Mouse (Mus musculus): ENCODE results near the gene Runx2. TPM values are rescaled to one million over a fixed set of nuclear protein-coding genes. Genes with fewer than 3 reads are reported as not detected.

The Runx2 gene
- polyA plus RNA-seq, 1 experiment from 2014 or later = 2.2 TPM

DNA sequence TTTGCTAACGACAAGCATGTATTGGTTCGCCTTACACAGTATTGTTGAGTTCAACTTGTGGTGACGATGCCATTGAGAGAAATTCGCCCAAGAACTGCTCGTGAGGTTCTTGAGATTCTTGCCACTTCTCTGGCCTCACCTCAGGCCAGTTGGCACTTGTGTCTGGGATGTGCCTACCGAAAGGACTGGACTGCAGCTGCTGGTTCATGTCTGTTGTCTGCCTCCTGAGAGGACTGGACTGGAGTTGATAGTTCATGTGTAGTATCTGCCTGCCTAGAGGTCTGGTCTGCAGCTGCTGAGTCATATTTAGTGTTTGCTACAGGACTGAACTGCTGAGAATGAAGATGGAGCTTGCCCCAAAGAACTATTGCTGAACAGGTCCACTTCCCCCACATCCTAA, 296.4 kb downstream of the Runx2 start:
- no peaks in the 10 kb centered on the region for H3K36me3 ChIP-seq (ENCODE audit: control insufficient read depth, insufficient read depth, low read length)
- ATAC-seq (replicated peaks; ENCODE audit: low FRiP score) = no peak
- WGBS = 92% methylated on average over 6 of the region's 6 CpGs
- no peak for DNase-seq (ENCODE audit: low spot score)
- no peaks in the 10 kb centered on the region for H3K9me3 ChIP-seq (ENCODE audit: control insufficient read depth, low read length)
- H3K4me3 ChIP-seq (ENCODE audit: low read depth, low read length) = no peak overlapping the region
- H3K9ac ChIP-seq (ENCODE audit: low read length) = no peak overlapping the region
- no peak overlapping the region for H3K27ac ChIP-seq (ENCODE audit: low read depth, low read length)
- no peaks in the 10 kb centered on the region for H3K27me3 ChIP-seq (ENCODE audit: control insufficient read depth, insufficient read depth, low read length)
- H3K4me2 ChIP-seq (ENCODE audit: low read depth, low read length, severe bottlenecking) = no peak overlapping the region
- H3K4me1 ChIP-seq (replicated peaks; ENCODE audit: control insufficient read depth, insufficient read depth, low read length) = no peaks in the 10 kb centered on the region

DNA sequence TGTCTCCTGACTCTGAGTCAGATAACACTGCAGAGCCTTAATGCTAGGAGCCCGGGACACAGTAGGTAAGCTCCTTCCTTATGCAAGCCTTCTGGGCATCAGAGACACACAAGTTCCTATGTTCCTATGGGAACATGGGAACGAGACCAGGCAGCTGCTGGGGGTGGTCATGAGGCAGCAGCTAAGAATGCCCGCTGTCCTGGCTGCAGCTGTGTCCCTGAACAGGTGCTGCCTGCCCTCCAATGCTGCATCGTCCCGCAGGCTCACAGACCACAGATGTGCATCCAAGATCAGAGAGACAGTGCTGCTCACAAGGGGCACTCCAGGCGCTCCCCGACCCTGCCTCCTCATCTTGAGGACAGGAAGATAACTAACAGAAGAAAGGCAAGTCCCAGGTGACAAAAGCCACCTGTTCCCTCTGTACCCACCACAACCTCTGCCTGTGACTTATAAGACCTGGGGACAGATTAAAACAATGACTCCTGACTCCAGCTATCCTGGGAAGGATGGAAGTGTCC, 306.3 kb downstream of the Runx2 start:
- no peaks in the 10 kb centered on the region for H3K36me3 ChIP-seq (ENCODE audit: control insufficient read depth, insufficient read depth, low read length)
- DNase-seq (ENCODE audit: low spot score) (no peak), ATAC-seq (replicated peaks; ENCODE audit: low FRiP score) (no peak)
- H3K9ac ChIP-seq (ENCODE audit: low read length) = no peak overlapping the region
- no peak overlapping the region for H3K4me2 ChIP-seq (ENCODE audit: low read depth, low read length, severe bottlenecking)
- no peaks in the 10 kb centered on the region for H3K27me3 ChIP-seq (ENCODE audit: control insufficient read depth, insufficient read depth, low read length)
- H3K4me1 ChIP-seq (replicated peaks; ENCODE audit: control insufficient read depth, insufficient read depth, low read length) = no peaks in the 10 kb centered on the region
- H3K9me3 ChIP-seq (ENCODE audit: control insufficient read depth, low read length) = no peaks in the 10 kb centered on the region
- no peak overlapping the region for H3K4me3 ChIP-seq (ENCODE audit: low read depth, low read length)
- H3K27ac ChIP-seq (ENCODE audit: low read depth, low read length) = no peak overlapping the region
- WGBS = 78% methylated on average over 7 of the region's 7 CpGs

- Histone ChIP-seq H3K27ac (ENCODE audit: low read depth, low read length) (no peak overlapping the region), H3K27me3 (ENCODE audit: control insufficient read depth, insufficient read depth, low read length) (no peaks in the 10 kb centered on the region), H3K9me3 (ENCODE audit: control insufficient read depth, low read length) (no peaks in the 10 kb centered on the region), H3K36me3 (ENCODE audit: control insufficient read depth, insufficient read depth, low read length) (no peaks in the 10 kb centered on the region), H3K4me1 (replicated peaks; ENCODE audit: control insufficient read depth, insufficient read depth, low read length) (no peaks in the 10 kb centered on the region), H3K9ac (ENCODE audit: low read length) (no peak overlapping the region), H3K4me2 (ENCODE audit: low read depth, low read length, severe bottlenecking) (no peak overlapping the region), H3K4me3 (ENCODE audit: low read depth, low read length) (no peak overlapping the region)
- no peak for DNase-seq (ENCODE audit: low spot score)
- WGBS = 80% methylated on average over 3 of the region's 3 CpGs
- ATAC-seq (replicated peaks; ENCODE audit: low FRiP score) = no peak
Observed at GRCm38 (mm10) chr17:44507741-44508140, 306.9 kb downstream of the Runx2 start.

DNA sequence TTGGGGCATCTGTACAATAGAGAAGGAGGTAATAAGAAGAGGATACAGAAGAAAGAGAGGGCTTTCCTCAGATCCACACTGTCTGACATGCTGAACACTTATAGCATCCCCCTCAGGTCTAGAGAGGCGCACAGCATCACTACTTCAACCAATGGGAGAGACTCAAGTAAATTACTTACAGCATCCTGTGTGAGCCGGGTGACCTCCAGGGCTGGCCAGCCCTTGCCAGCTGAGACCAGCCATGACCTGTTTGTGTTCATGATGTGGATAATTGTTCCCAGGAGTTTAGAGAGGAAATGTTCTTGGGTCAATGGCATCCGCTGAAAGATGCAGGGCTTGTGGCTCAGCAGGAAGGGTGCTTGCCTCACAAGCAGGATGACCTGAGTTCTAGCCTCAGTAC, 308.1 kb downstream of the Runx2 start:
- no peak for DNase-seq (ENCODE audit: low spot score)
- no peak overlapping the region for H3K27ac ChIP-seq (ENCODE audit: low read depth, low read length)
- WGBS = 65% methylated on average over 3 of the region's 3 CpGs

DNA sequence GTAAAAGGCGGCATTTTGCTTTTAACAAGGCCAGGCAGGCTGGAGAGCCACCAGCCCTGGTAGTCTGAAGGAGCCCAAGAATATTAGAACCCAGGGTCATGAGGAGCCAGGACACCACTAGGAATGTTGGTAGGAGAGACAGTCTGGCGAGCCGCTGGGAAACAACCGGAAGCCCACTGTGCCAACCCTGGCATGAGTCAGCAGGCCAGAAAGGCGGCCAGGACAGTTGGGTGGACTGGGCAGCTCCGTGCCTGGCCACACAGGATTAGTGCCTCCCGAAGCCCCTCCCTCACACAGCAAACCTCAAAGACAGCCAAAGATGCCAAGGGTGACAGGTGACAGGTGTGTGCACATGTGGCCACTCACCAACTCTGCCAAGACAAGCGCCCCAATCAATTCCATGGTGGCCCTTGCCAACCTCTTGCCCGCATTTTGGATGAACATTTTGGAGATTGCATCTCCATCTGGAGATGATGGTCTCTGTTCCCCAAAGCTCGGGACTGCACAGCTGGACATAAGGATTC, 309.7 kb downstream of the Runx2 start:
- Histone ChIP-seq H3K9ac (ENCODE audit: low read length) (no peak overlapping the region), H3K4me2 (ENCODE audit: low read depth, low read length, severe bottlenecking) (no peak overlapping the region)
- WGBS = 93% methylated on average over 10 of the region's 10 CpGs

More for the DNA sequence above, 308.1 kb downstream of the Runx2 start:
- no peak overlapping the region for H3K9ac ChIP-seq (ENCODE audit: low read length)
- H3K4me1 ChIP-seq (replicated peaks; ENCODE audit: control insufficient read depth, insufficient read depth, low read length) = no peaks in the 10 kb centered on the region
- H3K27me3 ChIP-seq (ENCODE audit: control insufficient read depth, insufficient read depth, low read length) = no peaks in the 10 kb centered on the region
- no peak for ATAC-seq (replicated peaks; ENCODE audit: low FRiP score)
- no peaks in the 10 kb centered on the region for H3K36me3 ChIP-seq (ENCODE audit: control insufficient read depth, insufficient read depth, low read length)
- no peak overlapping the region for H3K4me2 ChIP-seq (ENCODE audit: low read depth, low read length, severe bottlenecking)
- H3K9me3 ChIP-seq (ENCODE audit: control insufficient read depth, low read length) = no peaks in the 10 kb centered on the region
- no peak overlapping the region for H3K4me3 ChIP-seq (ENCODE audit: low read depth, low read length)

GRCm38 (mm10) chr17:44502176-44502575, 312.4 kb downstream of the Runx2 start:
- no peaks in the 10 kb centered on the region for H3K4me1 ChIP-seq (replicated peaks; ENCODE audit: control insufficient read depth, insufficient read depth, low read length)
- no peak overlapping the region for H3K4me2 ChIP-seq (ENCODE audit: low read depth, low read length, severe bottlenecking)
- WGBS = 93% methylated on average over 5 of the region's 5 CpGs

More for the DNA sequence above, 309.7 kb downstream of the Runx2 start:
- Histone ChIP-seq H3K4me1 (replicated peaks; ENCODE audit: control insufficient read depth, insufficient read depth, low read length) (no peaks in the 10 kb centered on the region), H3K36me3 (ENCODE audit: control insufficient read depth, insufficient read depth, low read length) (no peaks in the 10 kb centered on the region), H3K27ac (ENCODE audit: low read depth, low read length) (no peak overlapping the region), H3K9me3 (ENCODE audit: control insufficient read depth, low read length) (no peaks in the 10 kb centered on the region), H3K4me3 (ENCODE audit: low read depth, low read length) (no peak overlapping the region), H3K27me3 (ENCODE audit: control insufficient read depth, insufficient read depth, low read length) (no peaks in the 10 kb centered on the region)
- ATAC-seq (replicated peaks; ENCODE audit: low FRiP score) (no peak), DNase-seq (ENCODE audit: low spot score) (no peak)

DNA sequence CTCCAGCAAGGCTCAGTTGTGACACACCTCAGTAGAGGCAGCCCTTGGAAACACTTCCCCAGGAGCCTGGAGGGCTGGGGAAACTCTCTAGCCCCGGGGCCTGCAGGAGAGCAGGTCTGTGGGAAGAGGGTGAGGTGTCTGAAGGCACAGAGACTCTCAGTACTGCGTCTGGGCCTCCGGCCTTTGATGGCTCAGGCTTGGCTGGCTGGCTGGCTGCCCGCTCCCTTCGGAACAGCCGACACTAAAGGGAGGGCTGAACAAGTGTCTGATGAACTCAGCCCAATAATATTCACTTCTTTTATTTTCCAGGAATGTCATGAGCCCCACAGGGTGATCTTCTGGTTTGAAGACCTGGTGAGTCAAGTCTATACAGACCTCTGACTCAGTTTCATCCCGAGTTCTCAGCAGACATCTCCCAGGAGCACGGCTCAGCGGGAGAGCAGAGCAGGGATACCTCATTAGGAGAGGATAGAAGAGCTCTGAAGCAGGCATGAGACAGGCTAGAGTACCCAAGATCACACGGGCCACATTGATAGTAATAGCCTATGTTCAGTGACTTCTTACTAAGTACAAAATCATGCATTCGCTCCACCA, 314.2 kb downstream of the Runx2 start:
- Histone ChIP-seq H3K4me3 (ENCODE audit: low read depth, low read length) (no peak overlapping the region), H3K9ac (ENCODE audit: low read length) (no peak overlapping the region), H3K4me1 (replicated peaks; ENCODE audit: control insufficient read depth, insufficient read depth, low read length) (no peaks in the 10 kb centered on the region), H3K4me2 (ENCODE audit: low read depth, low read length, severe bottlenecking) (no peak overlapping the region), H3K27ac (ENCODE audit: low read depth, low read length) (no peak overlapping the region), H3K36me3 (ENCODE audit: control insufficient read depth, insufficient read depth, low read length) (no peaks in the 10 kb centered on the region), H3K9me3 (ENCODE audit: control insufficient read depth, low read length) (no peaks in the 10 kb centered on the region), H3K27me3 (ENCODE audit: control insufficient read depth, insufficient read depth, low read length) (no peaks in the 10 kb centered on the region)
- no peak for DNase-seq (ENCODE audit: low spot score)
- 84% methylated on average over 11 of the region's 11 CpGs for WGBS
- no peak for ATAC-seq (replicated peaks; ENCODE audit: low FRiP score)

More at GRCm38 (mm10) chr17:44502176-44502575, 312.4 kb downstream of the Runx2 start:
- Histone ChIP-seq H3K4me3 (ENCODE audit: low read depth, low read length) (no peak overlapping the region), H3K9ac (ENCODE audit: low read length) (no peak overlapping the region), H3K9me3 (ENCODE audit: control insufficient read depth, low read length) (no peaks in the 10 kb centered on the region), H3K27me3 (ENCODE audit: control insufficient read depth, insufficient read depth, low read length) (no peaks in the 10 kb centered on the region), H3K36me3 (ENCODE audit: control insufficient read depth, insufficient read depth, low read length) (no peaks in the 10 kb centered on the region), H3K27ac (ENCODE audit: low read depth, low read length) (no peak overlapping the region)
- ATAC-seq (replicated peaks; ENCODE audit: low FRiP score) = no peak
- no peak for DNase-seq (ENCODE audit: low spot score)

- Histone ChIP-seq H3K27me3 (ENCODE audit: control insufficient read depth, insufficient read depth, low read length) (no peaks in the 10 kb centered on the region), H3K4me2 (ENCODE audit: low read depth, low read length, severe bottlenecking) (no peak overlapping the region), H3K4me3 (ENCODE audit: low read depth, low read length) (no peak overlapping the region), H3K4me1 (replicated peaks; ENCODE audit: control insufficient read depth, insufficient read depth, low read length) (no peaks in the 10 kb centered on the region), H3K9ac (ENCODE audit: low read length) (no peak overlapping the region), H3K9me3 (ENCODE audit: control insufficient read depth, low read length) (no peaks in the 10 kb centered on the region), H3K27ac (ENCODE audit: low read depth, low read length) (no peak overlapping the region), H3K36me3 (ENCODE audit: control insufficient read depth, insufficient read depth, low read length) (no peaks in the 10 kb centered on the region)
- 86% methylated on average over 11 of the region's 11 CpGs for WGBS
- ATAC-seq (replicated peaks; ENCODE audit: low FRiP score) (no peak), DNase-seq (ENCODE audit: low spot score) (no peak)
Observed at GRCm38 (mm10) chr17:44490164-44490794, 324.3 kb downstream of the Runx2 start.
